Mouse (Mus musculus): Measurements from ENCODE around the gene Lztr1.

DNA sequence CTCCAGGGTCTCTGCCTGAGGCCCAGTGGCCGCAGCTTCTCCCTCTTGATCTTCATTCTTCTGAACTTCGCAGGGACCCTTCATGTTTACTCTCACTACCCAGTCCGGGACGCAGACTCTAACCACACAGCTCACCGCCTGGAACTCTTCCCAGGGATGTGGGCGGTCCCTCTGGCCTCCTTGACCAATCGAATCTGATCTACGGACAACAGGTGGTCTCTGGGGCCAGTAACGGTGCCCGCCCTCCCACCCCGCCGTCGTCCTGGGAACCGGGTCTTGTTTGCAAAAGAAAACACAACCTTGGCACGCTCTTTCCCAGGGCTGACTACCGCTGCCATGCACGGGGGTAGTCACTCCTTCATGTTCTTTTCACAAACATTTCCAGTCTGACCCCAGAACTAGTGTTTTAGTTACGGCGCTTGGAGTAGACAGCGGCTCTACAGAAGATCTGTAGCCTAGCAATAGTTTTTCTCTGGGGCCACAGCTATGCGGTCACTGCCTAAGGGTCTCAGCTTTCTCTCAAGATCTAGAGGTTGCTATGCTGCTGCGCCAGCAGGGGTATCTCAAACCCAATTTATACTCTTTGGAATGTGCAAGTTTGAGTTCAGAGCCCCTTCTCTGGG is 52.8 kb downstream of the Lztr1 start, which contains the start of gene Lrrc74b:
- TF ChIP-seq CTCF (IDR thresholded peaks at IDR 0.05; ENCODE audit: low read depth) (no peak), EP300 (IDR thresholded peaks at IDR 0.05; ENCODE audit: low read depth) (no peak)
